Mouse (Mus musculus) frontal cortex, postnatal 14 days (tissue): Measurements from ENCODE around the gene Sh2d3c.

ENCODE experiments used
- DNase-seq, 2 experiments: peaks; one replicate each; pipeline ENCODE4 v3.0.0; 2022; ENCODE audit warnings: low spot score in 2 of 2

The Sh2d3c gene

DNA sequence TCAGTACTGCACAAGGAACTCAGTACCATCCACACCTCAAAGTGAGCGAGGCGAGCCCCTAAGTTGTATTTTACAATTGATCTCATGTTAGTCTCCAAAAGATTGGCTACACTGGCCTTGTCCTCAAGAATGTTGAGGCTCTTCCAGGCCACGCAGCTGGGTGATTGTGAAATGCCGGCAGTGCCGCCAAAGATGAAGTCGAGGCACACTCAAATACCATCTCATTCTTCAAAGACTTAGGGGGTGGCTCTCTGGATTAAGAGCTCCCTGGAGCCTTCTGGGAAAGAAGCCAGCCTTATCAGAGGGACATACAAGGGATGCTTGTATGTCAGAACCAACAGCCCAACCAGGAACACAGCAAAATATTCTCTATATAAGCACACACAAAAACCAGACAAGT, 70.4 kb downstream of the Sh2d3c start:
- DNase-seq: no peak

DNA sequence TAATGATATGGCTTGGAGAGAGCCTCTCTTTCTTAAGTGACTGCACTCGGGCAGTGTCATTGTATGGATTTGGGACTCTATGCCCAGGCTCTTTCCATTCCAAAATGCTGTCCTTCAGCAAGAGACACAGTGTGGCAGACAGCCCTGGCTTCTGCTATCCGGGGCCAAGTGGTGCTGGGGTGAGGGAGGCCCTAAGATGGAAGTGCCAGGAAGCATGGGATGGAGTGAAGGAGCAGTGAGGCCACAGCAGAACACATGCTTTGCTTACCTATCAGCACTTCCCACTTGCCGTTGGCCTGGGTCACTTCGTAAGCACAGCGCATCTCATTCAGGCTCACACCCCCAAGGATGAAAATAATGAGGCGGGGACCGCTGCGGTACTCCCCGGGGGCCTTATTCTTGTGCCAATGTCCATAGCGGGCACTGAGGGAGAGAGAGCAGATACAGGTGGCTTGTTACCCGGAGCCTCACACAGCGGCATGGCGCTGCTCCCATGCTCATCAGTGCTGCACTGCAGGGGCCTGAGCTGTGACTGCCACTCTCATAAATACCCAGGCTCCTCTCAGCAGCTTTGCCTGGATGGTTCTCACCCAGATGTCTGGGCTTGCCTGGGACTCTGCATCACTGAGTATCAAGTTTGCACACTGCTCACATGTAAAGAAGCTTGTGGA, 75.0 kb downstream of the Sh2d3c start:
- no peak for DNase-seq

DNA sequence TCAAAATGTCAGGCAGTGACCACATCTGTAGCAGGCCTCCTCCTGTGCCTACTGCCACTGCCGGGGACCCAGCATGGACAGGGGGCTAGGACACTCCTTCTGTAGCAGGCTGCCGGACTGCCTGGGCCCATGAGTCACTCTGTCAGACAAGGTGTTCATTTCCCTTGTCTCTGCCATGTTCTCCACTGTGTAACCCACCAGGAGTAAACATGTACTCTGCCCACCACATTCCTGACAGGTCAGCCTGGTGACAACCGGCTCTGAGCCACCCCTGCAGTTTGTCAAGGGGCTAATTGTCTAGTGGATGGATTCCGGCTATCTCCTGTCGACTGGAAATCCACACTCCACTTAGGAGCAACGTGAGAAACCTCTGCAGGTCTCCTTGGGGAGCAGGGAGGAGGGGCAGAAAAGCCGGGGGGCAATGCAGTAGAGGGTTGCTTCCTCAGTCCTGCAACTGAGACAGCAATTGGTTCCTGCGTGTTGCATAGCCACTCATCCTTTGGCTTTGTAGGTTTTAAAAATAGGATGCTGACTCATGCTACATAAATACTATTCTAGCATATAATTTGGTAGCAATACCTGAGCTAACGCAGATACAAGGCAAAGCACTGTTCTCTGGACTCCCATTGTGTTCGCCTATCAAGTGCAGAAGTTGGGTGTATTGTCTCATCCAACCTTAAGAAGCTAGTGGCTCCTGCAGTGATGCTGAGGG, 77.6 kb downstream of the Sh2d3c start:
- no peak for DNase-seq
